Mouse (Mus musculus): ENCODE measurements around the gene Awat2.
"Not testable (repeated sequence)": the region's sequence is repeated elsewhere in the genome, so short reads cannot be mapped to it uniquely, and the experiment has no call there.

Awat2 gene

DNA sequence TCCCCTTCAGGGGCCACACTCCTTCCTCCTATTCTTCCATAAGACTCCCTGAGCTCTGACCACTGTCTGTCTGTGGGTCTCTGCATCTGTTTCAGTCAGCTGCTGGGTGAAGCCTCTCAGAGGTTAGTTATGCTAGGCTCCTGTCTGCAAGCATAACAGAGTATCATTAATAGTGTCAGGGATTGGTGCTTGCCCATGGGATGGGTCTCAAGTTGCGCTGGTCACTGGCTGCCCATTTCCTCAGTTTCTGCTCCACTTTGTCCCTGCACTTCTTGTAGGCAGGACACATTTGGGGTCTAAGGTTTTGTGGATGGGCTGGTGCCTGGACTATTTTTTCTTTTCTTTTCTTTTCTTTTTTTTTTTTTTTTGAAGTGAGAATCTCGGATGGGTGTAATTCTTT lies at the start of gene Awat2:
Awat2 (minus strand) TSS at position 101 of the 400 bp plus-strand sequence.
- in situ Hi-C loops (cut with MboI, MseI), result not testable (repeated sequence)

GRCm38 (mm10) chrX:100480317-100480716 lies 37.8 kb upstream of the Awat2 start:
- in situ Hi-C loops (cut with MboI, MseI), result no loop called here

GRCm38 (mm10) chrX:100475569-100476223 lies 33.2 kb upstream of the Awat2 start:
- in situ Hi-C loops (cut with MboI, MseI), result no loop called here

GRCm38 (mm10) chrX:100471491-100471890 lies 29.0 kb upstream of the Awat2 start:
- in situ Hi-C loops (cut with MboI, MseI), result loop anchor here (5.0 kb wide), 1 partner anchor 614 kb away; no protein-coding TSS in a partner anchor

DNA sequence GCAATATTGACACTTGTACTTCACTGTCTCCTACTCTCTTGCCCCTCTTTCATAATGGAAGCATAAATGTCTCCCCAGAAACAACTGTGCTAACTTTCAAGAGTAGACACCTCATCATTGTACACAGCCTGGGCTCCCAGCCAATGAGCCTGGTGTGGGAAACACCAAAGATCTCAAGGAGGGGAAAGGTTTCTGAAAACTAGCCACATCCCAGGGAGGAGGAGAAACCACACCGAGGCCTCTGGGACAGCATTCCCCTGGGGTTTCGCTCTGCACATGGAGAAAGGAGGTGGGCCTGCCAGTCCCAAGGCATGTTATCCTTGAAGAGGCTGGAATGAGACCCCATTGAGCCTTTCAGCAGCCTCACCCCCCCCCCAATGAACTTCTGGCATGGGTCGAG lies 27.6 kb upstream of the Awat2 start:
- in situ Hi-C loops (cut with MboI, MseI), result loop anchor here (5.0 kb wide), 1 partner anchor 613 kb away; no protein-coding TSS in a partner anchor

GRCm38 (mm10) chrX:100468047-100468446 lies 25.5 kb upstream of the Awat2 start:
- in situ Hi-C loops (cut with MboI, MseI), result no loop called here

DNA sequence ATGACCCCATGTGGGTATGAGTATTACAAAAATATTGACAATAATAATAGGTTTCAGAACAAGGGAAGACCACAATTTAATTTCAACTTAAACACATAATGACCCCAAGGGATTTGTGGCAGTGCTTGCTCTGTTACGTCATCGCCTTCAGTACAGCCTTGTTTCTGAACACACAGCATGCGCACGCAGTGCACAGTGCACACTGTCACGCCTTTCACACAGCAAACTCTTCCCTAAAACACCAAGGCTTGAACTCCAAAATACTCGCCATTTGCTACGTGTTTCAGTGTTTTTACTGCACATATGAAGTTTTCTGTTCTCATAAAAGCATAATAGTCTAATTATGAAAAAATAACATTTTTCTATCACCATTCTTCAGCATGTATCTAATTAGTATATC lies 1.0 kb upstream of the Awat2 start:
- in situ Hi-C loops (cut with MboI, MseI), result no loop called here

- in situ Hi-C loops (cut with MboI, MseI), result no loop called here
These were observed 10.2 kb downstream of the Awat2 start for GRCm38 (mm10) chrX:100432311-100432710.

- in situ Hi-C loops (cut with MboI, MseI), result no loop called here
These were observed 13.8 kb downstream of the Awat2 start, which contains the start of gene Otud6a for GRCm38 (mm10) chrX:100428693-100429092. Gene Otud6a (plus strand): TSS chrX:100429013.

GRCm38 (mm10) chrX:100409245-100409644 lies 33.3 kb downstream of the Awat2 start:
- in situ Hi-C loops (cut with MboI, MseI), result no loop called here

- in situ Hi-C loops (cut with MboI, MseI), result loop anchor here (5.0 kb wide), 1 partner anchor 86 kb away; no protein-coding TSS in a partner anchor
These were observed 40.9 kb downstream of the Awat2 start for GRCm38 (mm10) chrX:100401657-100402056.

- in situ Hi-C loops (cut with MboI, MseI), result loop anchor here (5.0 kb wide), 1 partner anchor 86 kb away; no protein-coding TSS in a partner anchor
These were observed 41.6 kb downstream of the Awat2 start for GRCm38 (mm10) chrX:100400900-100401299.

DNA sequence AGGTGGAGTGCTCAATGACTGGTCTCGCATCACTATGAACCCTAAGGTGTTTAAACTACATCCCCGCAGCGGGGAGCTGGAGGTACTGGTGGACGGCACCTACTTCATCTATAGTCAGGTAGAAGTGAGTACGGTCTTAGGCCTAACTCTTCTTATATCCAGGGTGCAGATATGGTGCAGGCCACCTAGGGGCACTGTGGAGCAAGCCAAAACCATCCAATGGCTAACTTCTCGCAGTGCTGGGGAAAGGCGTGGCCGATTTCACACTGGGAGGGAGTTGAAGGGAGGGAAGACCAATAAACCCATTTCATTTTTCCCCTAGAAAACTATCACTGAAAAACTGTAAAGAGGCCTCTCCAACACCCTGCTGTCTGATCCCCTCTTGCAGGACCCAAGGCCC lies 47.5 kb downstream of the Awat2 start:
- in situ Hi-C loops (cut with MboI, MseI), result no loop called here

DNA sequence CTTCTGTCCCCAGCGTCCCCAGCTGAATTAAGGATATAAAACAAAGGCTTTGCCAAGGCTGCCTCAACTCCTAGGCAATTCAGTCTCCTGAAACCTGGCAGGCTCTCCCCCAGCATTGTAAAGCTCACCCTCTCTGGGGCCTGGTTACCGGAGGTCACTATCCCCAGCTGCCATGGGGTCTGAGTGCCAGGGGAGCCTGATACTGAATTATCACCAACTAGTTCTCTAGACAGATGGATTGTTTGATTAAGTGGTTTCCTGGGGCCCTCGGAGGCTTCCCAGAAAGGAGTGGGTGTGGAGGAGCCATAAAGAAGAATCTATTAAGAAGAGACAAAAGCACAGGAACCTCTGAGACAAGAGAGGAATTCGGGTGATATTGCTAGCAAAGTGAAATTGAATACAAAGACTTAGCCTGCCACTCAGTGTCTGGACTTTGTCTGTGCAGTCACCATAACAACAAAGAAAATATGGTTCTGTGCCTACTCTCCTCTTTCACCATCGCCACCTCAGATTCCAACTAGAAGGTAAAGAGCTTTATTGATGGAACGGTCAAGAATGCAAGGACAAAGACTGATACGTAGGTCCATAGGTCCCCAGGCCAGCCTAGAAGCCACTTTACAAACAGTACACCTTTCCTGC lies 48.2 kb downstream of the Awat2 start:
- in situ Hi-C loops (cut with MboI, MseI), result no loop called here

DNA sequence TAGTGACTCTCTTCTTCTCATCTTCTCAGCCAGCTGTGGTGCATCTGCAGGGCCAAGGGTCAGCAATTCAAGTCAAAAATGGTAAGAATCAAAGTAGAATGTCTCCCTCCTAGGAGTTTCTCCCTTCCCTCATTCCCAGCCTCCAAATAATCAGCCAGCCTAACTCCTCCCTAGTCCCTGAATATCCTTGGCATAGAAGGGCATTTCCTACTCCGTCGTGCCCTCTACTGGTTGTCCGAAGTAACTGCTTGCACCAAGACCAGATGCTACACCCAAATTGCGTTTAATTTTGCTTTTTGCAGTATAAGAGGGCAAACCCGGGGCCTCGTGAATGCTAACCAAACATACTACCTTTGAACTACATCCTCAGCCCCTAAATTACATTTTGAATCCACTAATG lies 50.2 kb downstream of the Awat2 start:
- in situ Hi-C loops (cut with MboI, MseI), result no loop called here

GRCm38 (mm10) chrX:100389887-100390286 lies 52.6 kb downstream of the Awat2 start:
- in situ Hi-C loops (cut with MboI, MseI), result no loop called here

DNA sequence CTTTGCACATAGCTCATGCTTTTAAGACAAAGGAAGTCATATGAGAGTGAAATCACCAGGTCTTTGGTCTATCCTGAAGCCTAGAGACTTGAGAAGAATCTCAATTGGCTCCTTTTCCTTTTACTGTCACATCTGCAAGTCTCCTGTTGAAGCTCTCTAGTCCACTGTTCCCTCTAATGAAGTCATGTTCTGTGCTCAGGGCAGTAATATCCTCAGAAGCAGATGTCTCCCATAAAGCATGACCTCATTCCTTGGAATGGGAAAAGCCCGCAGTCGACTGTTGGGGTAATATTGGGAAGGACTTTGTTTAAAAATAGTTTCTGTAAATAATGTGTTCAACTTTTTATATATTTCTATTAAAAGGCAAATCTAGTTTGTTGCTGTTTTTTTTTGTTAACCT lies 85.5 kb downstream of the Awat2 start:
- in situ Hi-C loops (cut with MboI, MseI), result no loop called here
